Mouse (Mus musculus) adrenal gland, postnatal 14 days (tissue): ENCODE measurements at regions not wholly inside any gene's neighbourhood (a gene's known extent, or its start where the extent isn't known, plus 50 kb on each side); places are given as distances from the start of the nearest gene placed in this dataset.
"Not testable (repeated sequence)": the region's sequence is repeated elsewhere in the genome, so short reads cannot be mapped to it uniquely, and the experiment has no call there.

Experiments
- DNase-seq: peaks from one replicate; pipeline ENCODE4 v3.0.0; 2021; ENCODE audit warnings: mixed read lengths

DNA sequence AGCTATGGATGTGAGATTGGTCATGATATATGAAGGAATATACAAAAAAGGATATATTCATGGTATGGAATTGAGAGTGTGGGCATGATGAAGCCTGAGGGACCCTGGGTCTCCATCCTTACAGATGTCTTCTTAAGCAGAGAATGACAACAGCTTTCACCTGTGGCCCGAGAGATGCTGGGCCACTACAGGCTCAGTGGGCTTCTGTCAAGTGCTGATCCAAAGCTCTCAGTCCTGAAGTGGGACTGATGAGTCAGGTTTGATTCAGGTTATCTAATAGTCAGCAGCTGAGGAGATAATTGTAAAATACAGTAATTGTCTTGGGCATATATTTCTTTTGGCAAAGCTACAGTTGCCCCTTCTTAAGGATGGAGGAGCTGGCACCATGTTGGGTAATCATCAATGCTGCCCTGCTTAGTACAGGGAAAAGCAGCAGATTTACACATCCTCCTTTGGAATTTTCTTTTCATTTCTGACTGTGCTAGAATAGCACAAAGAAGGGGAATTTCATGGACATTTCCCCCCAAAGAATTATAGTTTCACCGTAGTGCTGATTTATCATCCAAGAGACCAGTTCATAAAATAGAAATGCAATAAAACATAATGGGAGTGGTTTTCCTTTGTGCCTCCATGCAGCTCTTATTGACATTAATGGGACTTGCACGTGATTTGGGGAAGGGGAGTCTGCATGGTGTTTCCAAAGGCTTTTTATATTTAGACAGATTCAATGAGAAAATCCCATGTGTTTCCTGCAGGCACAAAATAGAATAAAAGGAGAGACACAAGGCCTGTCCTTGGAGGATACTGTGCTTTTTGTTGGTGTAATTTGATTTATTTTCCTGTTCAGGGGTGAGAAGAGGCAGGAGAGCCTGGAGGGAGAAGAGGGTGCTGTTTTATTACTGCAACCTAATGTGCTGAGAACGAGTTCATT, 452.6 kb upstream of the Nrsn1 start:
- DNase-seq: no peak

DNA sequence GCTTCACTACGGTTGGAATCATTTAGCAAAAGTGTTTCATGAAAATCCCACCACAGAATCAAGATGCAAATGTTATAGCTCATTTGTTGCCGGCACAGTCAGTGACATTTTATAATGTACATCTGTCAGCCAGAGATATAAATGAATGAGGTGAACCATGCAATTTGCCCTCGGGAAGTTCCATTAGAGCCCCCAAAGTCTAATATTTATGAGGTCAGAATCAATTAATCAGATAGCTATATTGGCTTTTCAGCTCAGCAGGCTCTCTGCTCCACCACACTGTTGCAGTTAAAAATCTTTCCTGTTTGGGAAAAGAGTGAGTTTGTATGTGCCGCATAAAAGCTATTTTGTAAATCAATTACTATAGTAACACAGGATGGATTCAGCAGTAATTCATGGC, 430.7 kb upstream of the Nrsn1 start:
- no peak for DNase-seq

DNA sequence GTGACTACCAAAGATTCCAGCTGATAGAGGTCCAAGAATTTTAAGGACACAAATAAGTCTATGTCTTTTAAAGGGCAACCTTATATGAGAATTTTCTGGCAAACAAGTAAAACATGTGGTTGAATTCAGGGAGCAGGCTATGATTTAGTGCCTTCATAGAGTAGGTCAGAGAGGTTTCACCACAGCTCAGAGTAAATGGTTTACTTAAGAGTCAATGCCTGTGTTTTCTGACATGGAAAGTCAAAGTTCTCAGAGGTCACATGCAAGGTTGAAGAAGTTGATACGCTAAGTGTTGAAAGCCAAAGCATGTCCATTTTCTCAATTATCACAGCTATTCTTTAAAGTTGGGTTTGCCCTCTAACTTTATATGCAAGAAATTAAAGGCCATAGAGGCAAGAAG, 425.7 kb upstream of the Nrsn1 start:
- DNase-seq: no peak

DNA sequence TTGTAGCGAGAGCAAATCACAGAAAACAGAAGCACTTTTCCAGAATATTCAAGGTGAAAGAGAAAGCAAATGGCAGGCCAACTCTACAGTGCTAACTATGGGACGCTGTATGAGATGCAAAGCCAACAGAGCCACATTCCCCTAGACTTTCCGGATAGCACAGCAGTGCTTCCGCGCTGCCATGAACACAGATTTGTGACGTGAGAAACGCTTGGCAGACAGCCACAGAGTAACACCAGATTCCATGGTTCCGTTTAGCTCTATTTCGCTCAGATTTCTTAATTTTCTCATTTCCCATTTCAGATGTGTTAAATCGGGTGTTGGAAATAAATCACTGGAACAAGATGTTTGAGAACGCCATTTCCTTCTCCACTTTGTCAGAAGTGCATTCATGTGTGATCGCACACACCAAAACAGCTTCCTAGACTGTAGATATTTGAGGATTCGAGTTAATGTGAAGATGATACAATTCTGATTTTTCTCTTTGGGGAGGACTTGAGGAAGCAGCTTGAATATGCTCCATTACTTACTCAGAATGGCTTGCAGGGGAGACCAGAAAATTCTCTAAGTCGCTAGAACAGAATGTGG, 424.8 kb upstream of the Nrsn1 start:
- DNase-seq: no peak

DNA sequence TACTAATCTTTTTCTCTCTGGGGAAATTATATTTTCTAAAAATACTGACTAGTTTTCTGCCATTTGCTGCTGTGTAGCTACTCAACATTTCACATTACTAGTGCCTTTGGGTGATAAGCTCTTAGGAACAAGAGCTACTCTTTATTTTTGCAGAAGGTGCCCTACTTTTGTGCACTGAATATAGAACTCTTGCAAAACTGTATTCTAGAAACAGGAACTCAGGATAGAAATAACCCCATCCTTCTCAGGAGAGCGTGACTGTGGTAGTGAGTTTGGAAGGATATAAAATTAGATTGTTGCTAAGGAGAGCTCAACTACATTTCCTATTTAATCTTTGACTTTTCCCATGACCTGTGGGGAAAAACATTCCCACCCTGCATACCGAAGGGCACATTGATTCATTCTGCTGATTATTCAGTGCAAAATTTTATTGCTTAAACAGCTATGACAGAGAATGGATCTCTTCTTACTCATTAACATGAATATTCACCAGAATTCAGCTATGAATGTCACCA, 408.0 kb upstream of the Nrsn1 start:
- DNase-seq: no peak

DNA sequence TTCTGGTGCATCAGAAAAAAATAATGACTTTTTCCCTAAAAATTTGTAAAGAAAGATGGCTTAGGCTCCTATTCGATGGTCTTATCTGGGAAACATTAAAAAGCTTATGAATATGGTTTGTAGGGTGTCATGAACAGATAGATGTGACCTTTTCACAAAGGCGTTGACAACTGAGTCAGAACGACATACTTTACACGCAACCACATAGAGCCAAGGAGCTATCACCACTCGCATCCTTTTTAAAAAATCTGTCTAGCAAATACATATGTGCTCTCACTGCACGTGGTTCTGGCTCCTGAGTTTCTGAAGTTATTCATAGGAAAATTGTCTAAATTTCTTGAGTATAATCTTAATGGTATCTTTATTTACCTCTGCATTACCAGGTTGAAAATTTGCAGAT, 404.9 kb upstream of the Nrsn1 start:
- DNase-seq: no peak

DNA sequence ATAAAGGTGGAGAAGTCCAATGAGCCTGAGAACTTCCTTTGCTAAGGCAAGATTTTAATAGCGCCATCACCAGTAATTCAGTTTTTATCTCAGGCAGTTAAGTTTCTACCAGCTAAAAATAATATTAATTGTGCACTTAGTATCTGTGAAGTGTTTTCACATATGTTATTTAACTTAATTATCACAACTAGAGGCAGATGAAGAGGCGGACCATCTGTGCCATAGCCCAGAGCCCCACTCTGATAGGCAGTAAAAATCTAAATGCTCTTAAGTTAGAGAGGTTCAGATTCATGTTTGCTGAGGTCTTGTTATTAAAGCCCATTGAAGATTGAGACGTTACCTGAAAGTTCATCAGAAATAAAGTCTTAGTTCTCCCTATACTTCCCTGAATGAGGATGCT, 395.7 kb upstream of the Nrsn1 start:
- no peak for DNase-seq

DNA sequence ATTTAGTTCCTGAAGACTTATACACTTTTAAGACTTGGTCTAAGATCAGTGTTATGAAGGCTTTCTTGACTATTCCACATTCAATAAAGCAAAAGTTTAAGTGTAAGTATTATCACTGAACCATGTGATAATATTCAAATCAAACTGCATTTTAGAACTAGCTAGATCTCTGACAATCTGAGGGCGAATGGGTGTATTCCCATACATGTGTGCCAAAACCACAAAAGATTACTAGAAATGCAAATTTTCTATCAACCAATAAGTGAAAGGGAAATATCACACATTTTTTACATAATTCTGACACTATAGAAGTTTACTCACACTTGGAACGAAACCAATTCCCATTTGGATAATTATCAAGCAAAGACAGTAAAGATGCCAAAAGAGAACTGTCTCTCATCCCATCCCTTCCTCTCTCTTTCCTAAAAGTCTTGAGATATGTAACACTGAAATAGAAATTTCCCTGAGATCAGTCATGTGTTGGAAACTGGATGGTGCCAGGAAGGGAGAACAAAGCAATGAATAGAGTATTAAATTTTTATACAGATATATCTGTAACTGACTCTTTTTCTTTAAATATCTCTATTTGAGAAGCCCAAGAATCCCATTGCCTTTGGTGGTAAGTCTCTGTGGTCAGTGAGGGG, 394.8 kb upstream of the Nrsn1 start:
- no peak for DNase-seq

DNA sequence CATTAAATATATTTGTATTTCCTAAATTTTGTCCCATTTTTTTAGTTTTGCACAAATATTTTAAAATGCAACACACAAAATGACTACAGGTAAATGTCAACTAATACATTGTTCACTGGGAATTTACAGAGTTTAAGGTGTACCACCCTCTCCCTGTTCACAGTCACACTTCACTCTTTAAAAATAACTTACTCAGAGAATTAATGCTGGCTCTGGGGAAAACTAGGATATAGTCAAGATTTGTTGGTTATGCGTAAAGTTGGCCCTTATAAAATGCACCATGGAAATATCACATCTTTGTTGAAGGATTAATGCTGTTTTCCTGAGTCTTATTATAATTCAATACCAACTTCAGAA, 378.1 kb upstream of the Nrsn1 start:
- DNase-seq: no peak

DNA sequence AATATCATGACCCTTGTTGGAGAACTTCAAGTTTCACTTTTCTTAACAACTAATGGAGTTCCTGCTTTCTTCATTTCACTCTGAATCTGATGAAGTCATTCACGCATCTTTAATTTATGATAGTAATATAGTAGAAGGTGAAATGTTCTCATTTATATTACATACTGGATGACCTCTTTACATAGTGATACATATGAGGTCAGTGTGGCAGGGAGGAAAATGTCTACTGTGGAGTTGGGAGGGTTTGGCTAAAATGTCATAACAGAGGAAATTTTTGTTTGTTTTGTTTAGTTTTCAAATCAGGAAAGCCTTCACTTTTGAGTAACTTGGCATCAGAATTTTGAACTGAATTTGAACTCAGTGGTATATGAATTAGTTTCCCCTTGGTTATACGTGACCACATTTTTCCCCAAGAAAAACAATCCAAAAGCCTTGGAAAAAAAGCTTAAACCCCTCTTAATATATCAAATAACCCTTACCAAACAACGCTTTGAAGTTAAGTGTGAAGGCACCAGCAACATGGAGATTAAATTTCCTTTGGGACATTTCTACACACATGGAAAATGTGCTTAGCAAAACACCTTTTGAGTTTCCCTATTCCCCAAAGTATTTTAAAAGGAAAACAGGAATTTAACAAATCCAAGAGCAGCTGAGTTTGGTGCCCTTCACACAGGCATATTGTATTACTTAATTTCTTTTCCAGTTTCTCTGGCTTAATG, 377.6 kb upstream of the Nrsn1 start:
- no peak for DNase-seq

DNA sequence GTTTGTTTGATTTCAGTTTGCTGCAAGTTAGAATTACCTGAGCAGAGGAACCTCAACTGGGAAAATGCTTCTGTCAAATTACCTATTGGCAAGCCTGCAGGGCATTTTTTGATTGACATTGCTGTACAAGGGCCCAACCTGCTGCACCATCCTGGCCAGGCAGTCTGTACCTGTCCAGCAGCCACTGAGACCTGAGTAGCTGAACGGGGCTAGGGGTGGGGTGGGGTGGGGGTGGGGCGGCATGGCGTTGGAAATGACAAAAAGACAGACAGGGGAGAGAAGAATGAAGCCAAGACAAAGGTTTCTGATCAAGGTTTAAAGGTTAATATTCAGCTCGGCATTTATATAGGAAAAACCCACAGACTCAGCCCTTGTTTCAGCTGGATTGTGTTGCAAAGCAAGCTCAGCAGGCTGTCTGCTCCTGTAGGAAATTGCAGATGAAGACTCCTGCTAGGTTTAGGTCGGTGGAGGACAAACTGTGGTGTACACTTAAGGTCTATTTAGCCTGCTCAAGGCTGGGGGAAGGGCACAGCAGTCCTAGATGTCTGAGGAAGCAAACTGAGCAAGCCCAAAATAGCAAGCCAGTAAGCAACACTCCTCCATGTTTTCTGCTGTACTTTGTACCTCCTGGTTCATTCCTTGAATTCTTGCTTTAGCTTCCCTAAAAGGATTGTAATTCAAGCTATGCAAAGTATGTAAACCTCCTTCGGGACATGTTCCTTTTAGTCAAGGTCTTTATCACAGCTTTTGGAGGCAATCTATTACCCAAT, 369.4 kb upstream of the Nrsn1 start:
- DNase-seq: no peak

DNA sequence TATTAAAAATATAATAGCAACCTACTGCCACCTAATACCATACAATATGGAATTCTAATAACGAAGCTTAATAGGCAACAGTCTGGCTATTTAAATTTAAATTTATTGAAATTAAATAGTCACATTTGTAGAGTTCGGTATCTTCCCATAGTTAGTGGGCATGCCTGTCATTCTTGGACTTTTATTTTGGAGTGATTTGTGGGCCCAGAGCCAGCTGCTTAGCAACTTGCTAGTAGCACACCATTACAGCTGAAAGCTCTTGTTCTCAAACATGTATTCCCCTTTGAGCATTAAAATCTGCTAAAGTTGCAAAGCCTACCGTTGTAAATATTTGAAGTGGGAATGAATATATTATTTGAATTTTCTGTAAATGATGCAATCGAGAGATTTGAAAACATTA, 359.2 kb upstream of the Nrsn1 start:
- DNase-seq: peak; percentile 29

DNA sequence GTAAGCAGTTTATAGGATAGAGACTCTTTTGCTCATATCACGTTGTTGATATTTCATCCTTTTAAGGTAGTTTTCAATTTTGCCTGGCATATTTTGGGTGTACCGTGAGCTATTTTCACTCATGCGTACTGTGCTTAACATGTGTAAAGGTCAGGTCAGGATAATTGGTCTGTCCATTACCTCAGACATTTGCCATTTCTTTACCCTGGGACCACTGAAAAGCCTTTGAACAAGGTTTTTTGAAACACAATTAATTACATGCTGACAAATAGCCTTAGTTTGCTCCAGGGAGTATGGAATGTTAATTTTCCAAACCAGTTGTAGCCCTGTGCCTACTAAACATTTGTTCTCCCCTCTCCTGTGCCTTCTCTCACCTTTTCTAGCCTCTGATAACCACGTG, 347.3 kb upstream of the Nrsn1 start:
- DNase-seq: no peak

DNA sequence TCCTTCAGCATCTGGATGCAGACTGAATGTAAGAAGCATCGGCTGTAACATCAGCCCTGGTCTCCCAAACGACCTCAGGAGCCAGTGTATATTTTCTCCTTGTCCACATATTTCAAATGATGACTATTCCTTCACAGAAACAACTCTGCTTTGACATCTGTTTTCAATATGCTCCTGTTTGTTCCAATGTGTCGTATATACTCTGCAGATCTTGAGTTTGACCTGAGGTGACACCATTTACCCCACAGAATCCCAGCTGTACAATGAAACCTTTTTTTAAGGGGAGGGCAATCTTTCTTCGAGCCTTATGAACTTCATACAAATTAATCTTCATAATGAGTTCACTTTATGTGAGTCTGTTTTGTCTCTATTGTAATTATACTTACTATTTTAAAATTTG, 341.7 kb upstream of the Nrsn1 start:
- DNase-seq: no peak

DNA sequence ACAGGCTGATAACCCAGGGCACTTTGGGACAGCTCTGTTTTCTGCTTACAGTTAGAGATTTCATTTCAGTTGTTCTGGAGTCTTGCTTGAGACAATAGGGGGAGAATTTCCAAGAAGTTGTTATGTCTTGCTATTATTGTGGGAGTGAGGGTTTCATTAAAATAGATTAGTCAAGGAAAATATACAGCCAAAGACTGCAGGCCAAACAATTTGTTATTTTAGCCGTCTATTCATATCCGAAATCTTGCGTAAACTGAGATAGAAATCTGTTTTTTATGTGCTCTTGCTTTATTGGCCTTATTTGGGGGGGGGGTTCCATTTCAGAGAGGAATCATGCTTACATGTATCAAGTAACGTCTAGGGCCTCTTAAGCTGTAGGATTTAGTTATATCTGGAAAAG, 339.3 kb upstream of the Nrsn1 start:
- no peak for DNase-seq

DNA sequence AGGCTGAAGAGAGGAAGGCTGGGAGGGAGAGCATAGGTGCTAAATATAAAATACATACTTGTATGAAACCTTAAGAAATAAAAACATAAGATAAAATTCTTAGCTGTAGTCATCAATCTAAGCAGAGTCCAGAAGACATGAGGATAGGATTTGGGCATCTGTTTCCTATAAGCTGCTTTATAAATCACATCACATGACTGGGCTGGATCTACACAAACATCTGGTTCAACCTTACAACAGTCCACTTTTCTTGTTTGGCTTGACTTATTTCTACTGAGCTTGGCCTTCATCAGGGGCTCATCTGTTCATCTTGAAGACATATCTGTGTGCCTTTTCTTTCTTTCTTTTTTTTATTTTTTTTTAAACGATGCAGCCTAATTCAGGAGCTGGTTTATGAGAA, 338.9 kb upstream of the Nrsn1 start:
- DNase-seq: no peak

DNA sequence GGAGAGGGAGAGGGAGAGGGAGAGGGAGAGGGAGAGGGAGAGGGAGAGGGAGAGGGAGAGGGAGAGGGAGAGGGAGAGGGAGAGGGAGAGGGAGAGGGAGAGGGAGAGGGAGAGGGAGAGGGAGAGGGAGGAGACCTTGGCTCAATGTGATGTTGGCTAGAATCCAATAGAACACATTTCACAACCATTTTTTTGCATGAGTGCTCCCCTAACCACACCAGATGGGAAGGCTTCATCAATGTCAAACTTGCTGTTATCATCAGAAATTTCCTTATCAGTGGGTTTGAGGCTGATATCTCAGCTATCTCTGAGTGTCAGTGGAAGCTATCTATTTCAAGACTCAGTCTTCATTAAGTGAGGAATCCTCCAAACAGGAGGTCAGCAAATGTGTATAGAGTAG, 331.0 kb upstream of the Nrsn1 start:
- not testable (repeated sequence) for DNase-seq

DNA sequence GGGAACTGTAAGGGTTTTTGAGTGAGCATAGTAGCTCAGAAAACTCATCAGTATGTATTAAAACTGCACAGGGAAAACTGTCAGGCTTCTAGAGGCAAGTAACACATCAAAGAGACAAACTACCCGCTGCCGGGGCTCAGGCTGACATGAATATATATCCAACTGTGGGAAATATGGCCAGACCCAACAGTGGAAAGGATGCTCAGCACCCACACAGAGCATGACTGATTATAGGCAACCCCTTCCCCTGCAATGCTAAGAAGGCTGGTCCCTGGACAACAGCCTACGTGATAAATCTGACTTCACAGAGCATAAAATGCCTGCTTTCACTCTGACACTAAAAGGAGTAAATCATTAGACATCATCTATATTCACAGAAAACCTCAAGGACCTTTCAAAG, 324.3 kb upstream of the Nrsn1 start:
- DNase-seq: no peak

DNA sequence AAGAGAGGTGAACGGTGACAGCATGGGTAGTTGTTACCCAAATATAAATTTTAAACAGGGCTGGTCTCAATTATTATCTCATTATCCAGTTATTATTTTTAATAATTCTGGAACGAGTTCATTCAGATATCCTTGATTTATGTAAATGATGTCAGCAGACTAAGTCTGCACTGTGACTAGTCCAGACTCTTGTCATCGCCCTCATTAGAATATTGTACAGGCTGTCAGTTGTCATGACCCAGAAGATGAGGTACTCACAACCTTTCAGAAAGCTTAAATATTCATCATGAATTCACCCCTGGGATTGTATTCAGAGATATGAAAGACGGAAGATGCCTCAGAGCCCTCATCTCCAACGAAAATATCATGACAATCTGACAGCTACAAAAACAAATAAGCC, 300.3 kb upstream of the Nrsn1 start:
- DNase-seq: no peak

DNA sequence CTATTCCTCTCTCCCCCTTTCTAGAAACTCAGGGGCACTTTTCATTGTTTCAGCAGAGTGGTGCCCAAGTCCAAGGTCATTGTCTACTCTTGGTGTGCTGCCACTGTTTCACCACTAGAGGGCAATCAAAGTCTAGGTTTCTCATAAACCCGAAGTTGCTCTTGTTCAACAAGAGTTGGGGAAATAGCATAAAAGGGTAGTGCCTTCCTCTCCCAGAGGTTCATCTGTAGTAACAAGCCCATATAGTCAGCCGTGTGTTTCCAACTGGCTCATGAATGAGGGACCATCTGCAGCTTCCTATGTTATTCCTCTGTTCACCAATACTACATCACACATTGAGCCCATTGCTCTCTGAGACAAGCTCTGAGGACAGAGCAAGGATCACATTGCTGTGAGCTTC, 292.4 kb upstream of the Nrsn1 start:
- peak; percentile 48 for DNase-seq

DNA sequence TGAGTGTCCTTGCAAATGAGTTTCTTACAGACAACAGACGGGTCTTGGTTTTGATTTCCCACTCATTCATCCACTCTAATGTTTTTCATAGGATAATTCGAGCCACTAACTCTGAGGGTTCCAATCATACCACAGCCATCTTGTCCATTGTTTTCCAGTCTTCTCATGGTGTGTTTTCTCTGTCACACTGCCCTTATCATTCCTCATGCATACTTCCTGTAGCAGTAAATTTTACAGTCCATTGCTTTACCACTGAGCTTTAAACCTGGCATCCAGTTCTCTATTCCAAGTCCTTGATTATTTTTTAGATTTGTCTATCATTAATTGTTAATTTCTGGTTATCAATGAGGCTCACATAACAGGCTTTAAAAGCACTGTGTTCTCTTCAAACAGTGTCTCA, 290.0 kb upstream of the Nrsn1 start:
- no peak for DNase-seq

DNA sequence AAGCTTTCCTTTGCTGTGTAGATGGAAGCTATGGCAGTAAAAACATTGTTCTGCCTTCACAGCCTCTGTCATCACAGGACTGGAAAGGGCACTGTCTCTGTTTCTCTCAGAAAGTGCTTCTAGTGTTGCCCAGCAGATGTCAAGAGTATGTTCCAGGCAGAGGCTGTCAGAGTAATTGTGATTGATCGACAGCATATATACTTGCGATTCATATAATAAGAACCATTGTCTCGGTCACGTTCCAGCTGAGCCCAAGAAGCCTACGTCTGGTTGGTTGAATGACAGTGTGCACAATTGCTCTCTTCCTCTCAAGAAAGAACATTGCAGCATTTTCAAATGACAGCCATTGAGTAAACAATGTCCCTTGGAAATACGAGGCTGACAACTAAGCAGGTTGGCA, 284.7 kb upstream of the Nrsn1 start:
- no peak for DNase-seq
